In the genomic region with DNA sequence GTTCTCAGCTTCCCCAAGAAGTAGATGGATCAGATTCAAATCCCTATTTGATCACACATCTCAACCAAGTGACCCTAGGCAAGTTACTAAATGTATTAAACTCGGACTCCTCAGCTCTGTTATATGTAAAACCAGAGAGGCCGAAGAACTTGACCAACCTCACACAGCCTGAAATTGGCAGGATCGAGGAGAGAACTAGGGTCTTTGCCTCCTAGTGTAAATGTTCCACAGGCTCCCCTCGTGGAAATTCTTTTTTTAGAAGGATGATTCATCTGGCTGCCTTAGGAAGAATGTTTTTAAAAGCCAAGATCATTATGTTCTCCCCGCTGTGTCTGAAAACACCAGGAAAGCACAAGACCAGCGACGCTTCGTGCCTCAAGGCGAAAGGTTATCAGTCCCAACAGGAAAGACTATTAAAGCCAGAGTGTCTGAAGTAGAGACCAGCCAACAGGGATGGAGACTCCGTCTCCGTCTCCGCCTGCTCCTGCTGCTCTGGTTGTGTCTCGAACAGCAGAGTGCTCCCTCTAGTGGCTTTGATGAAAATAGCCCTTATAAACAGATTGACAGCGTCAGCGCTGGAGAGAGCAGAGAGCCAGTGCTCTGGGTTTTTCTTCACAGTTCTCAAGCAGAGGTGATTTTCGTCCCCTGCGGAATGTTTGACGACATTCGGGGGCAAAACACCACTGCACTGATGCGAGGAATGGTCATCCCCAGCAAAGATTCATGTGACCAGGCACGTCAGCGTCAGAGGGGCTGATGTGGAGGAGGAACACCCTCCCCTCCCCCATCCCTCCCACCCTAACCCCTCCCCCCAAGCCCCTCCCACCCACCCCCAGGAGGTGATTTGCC, we compare ENCODE assay signal across 8 mouse cellular contexts. TPM values are rescaled to one million over a fixed set of nuclear protein-coding genes. Genes with fewer than 3 reads are reported as not detected.
DNase-seq lines count a peak whose midpoint lies in the region; ATAC-seq and TF ChIP-seq lines count a peak whose summit lies in the region.

No protein-coding gene starts in this region.

- H3K36me3 ChIP-seq in embryonic facial prominence, embryonic 10.5 days (replicated peaks): no peaks in the 10 kb centered on the region
- H3K36me3 ChIP-seq in intestine, postnatal 0 days (ENCODE audit: control insufficient read depth, insufficient read depth): no peaks in the 10 kb centered on the region
- H3K36me3 ChIP-seq in midbrain, embryonic 10.5 days: no peaks in the 10 kb centered on the region

- peak; percentile 30 to 54 for DNase-seq in urinary bladder, adult 18-20 months (ENCODE audit: low spot score in 2 of 2)
- DNase-seq in urinary bladder, postnatal 10 days (ENCODE audit: low spot score): no peak
- DNase-seq in embryonic facial prominence, embryonic 10.5 days (ENCODE audit: low spot score): peak; percentile 79
- DNase-seq in left cerebral cortex, postnatal 36 days (ENCODE audit: low spot score in 2 of 2): peak; percentile 61 to 78
- peak; percentile 73 for DNase-seq in midbrain, embryonic 10.5 days (ENCODE audit: low spot score)
- peak; percentile 88 for DNase-seq in skeletal muscle tissue, adult 2 months (ENCODE audit: low read depth, low spot score)

- peak; percentile 98 for ATAC-seq in granulocyte monocyte progenitor cell, adult 5-6 weeks (replicated peaks; ENCODE audit: poor library complexity, severe bottlenecking)
- ATAC-seq in intestine, postnatal 0 days: peak; percentile 81

- H3K4me1 ChIP-seq in embryonic facial prominence, embryonic 10.5 days: peaks cover 8% of the 10 kb centered on the region; the same call in 1 of the 2 replicates
- 0 out of 2 replicates have a peak, but pooled peaks cover 4% of the 10 kb centered on the region for H3K4me1 ChIP-seq in intestine, postnatal 0 days (replicated peaks; ENCODE audit: control insufficient read depth, insufficient read depth, low read length)
- H3K4me1 ChIP-seq in midbrain, embryonic 10.5 days: peaks cover 5% of the 10 kb centered on the region; the same call in 1 of the 2 replicates

- TF ChIP-seq CTCF in intestine, postnatal 0 days (IDR thresholded peaks at IDR 0.05; ENCODE audit: low read depth): peak; percentile 94

- H3K4me3 ChIP-seq in embryonic facial prominence, embryonic 10.5 days: peak overlapping the region; percentile 53
- H3K4me3 ChIP-seq in intestine, postnatal 0 days (ENCODE audit: low read depth, low read length): peak overlapping the region; percentile 14; the same call in 1 of the 2 replicates
- H3K4me3 ChIP-seq in midbrain, embryonic 10.5 days: peak overlapping the region; percentile 49

- intact Hi-C loops in left cerebral cortex, postnatal 36 days (cut with DNase I): loop anchor here (1.0 to 5.0 kb wide), 3 partner anchors 28 to 90 kb away; no protein-coding TSS in a partner anchor

- no peak overlapping the region for H3K9ac ChIP-seq in intestine, postnatal 0 days (ENCODE audit: low read depth, low read length)

- H3K27me3 ChIP-seq in embryonic facial prominence, embryonic 10.5 days (replicated peaks; ENCODE audit: low read depth, poor library complexity, severe bottlenecking): no peaks in the 10 kb centered on the region
- H3K27me3 ChIP-seq in intestine, postnatal 0 days (replicated peaks; ENCODE audit: control insufficient read depth, insufficient read depth, low read length): no peaks in the 10 kb centered on the region
- no peaks in the 10 kb centered on the region for H3K27me3 ChIP-seq in midbrain, embryonic 10.5 days (ENCODE audit: low read depth, poor library complexity, severe bottlenecking)

- H3K4me2 ChIP-seq in intestine, postnatal 0 days (replicated peaks; ENCODE audit: low read depth): peak overlapping the region; percentile 59

- peak overlapping the region; percentile 65 for H3K27ac ChIP-seq in embryonic facial prominence, embryonic 10.5 days (replicated peaks)
- peak overlapping the region; percentile 62 for H3K27ac ChIP-seq in intestine, postnatal 0 days (ENCODE audit: low read depth, low read length)
- peak overlapping the region; percentile 77 for H3K27ac ChIP-seq in midbrain, embryonic 10.5 days (replicated peaks)

- 13% methylated on average over 22 of the region's 22 CpGs for WGBS in embryonic facial prominence, embryonic 10.5 days
- WGBS in intestine, postnatal 0 days: 12% methylated on average over 22 of the region's 22 CpGs
- 15% methylated on average over 22 of the region's 22 CpGs for WGBS in midbrain, embryonic 10.5 days

- H3K9me3 ChIP-seq in embryonic facial prominence, embryonic 10.5 days: no peaks in the 10 kb centered on the region
- H3K9me3 ChIP-seq in intestine, postnatal 0 days (ENCODE audit: control insufficient read depth): no peaks in the 10 kb centered on the region
- H3K9me3 ChIP-seq in midbrain, embryonic 10.5 days (replicated peaks): no peaks in the 10 kb centered on the region

RNA-seq across cellular contexts. Expression of a gene that starts 6.3 kb away (rescaled TPM):
- polyA plus RNA-seq in embryonic facial prominence, embryonic 10.5 days (2016; fragmentation: Nextera tagmentation; extraction: Ambion mirVana): 8.4 and 8.6 TPM in 2 replicates
- total RNA-seq in granulocyte monocyte progenitor cell, adult 5-6 weeks (2014; fragmentation: Nextera tagmentation): 15.9 and 19.1 TPM in 2 replicates
- total RNA-seq in granulocyte monocyte progenitor cell, adult 5-6 weeks (2017): 28.0 and 29.0 TPM in 2 replicates
- polyA plus RNA-seq in intestine, postnatal 0 days (2015; fragmentation: Nextera tagmentation; extraction: Ambion mirVana): 18.5 and 20.8 TPM in 2 replicates
- total RNA-seq in left cerebral cortex, postnatal 36 days (2021): 10 to 100 TPM; 55.4 to 66.0 TPM
- 8.1 and 10.6 TPM in 2 replicates for polyA plus RNA-seq in midbrain, embryonic 10.5 days (2016; fragmentation: Nextera tagmentation; extraction: Ambion mirVana)
